Mouse (Mus musculus): ENCODE results near the gene Pfkfb4. TPM values are rescaled to one million over a fixed set of nuclear protein-coding genes. Genes with fewer than 3 reads are reported as not detected.
A peak's percentile ranks its signal among the peaks of the same experiment; 100 is the strongest.

Gene Pfkfb4
- polyA plus RNA-seq, 1 experiment, result 49.4 TPM

GRCm38 (mm10) chr9:109040906-109041305, 49.3 kb downstream of the Pfkfb4 start:
- TF ChIP-seq CTCF (IDR thresholded peaks at IDR 0.05; ENCODE audit: insufficient read depth, low read length) (no peak), POLR2A (IDR thresholded peaks at IDR 0.05; ENCODE audit: borderline replicate concordance, extremely low read depth, low read depth, low read length) (no peak)
- H3K4me3 ChIP-seq (replicated peaks; ENCODE audit: extremely low read depth, low read depth, low read length), result peak overlapping the region; percentile 40
- peaks cover 18% of the 10 kb centered on the region for H3K4me1 ChIP-seq (ENCODE audit: control insufficient read depth, insufficient read depth, low read length)
- WGBS, result 24% methylated on average over 6 of the region's 6 CpGs
- no peak for DNase-seq

- TF ChIP-seq CTCF (IDR thresholded peaks at IDR 0.05; ENCODE audit: insufficient read depth, low read length) (no peak), POLR2A (IDR thresholded peaks at IDR 0.05; ENCODE audit: borderline replicate concordance, extremely low read depth, low read depth, low read length) (no peak)
- H3K4me1 ChIP-seq (ENCODE audit: control insufficient read depth, insufficient read depth, low read length), result peaks cover 18% of the 10 kb centered on the region
- peak overlapping the region; percentile 40 for H3K4me3 ChIP-seq (replicated peaks; ENCODE audit: extremely low read depth, low read depth, low read length)
- no peak for DNase-seq
- 25% methylated on average over 7 of the region's 7 CpGs for WGBS
Measured at GRCm38 (mm10) chr9:109041351-109041750, 49.8 kb downstream of the Pfkfb4 start.

- Histone ChIP-seq H3K4me3 (replicated peaks; ENCODE audit: extremely low read depth, low read depth, low read length) (no peak overlapping the region), H3K4me1 (ENCODE audit: control insufficient read depth, insufficient read depth, low read length) (peaks cover 6% of the 10 kb centered on the region)
- TF ChIP-seq POLR2A (IDR thresholded peaks at IDR 0.05; ENCODE audit: borderline replicate concordance, extremely low read depth, low read depth, low read length), result no peak
- peak; percentile 78 for TF ChIP-seq CTCF (IDR thresholded peaks at IDR 0.05; ENCODE audit: insufficient read depth, low read length)
- WGBS, result 28% methylated on average over 5 of the region's 5 CpGs
- DNase-seq, result peak; percentile 63
Measured at GRCm38 (mm10) chr9:109046306-109046705, 54.7 kb downstream of the Pfkfb4 start.

- Histone ChIP-seq H3K4me1 (ENCODE audit: control insufficient read depth, insufficient read depth, low read length) (peaks cover 3% of the 10 kb centered on the region), H3K4me3 (replicated peaks; ENCODE audit: extremely low read depth, low read depth, low read length) (no peak overlapping the region)
- WGBS, result 68% methylated on average over 7 of the region's 7 CpGs
- DNase-seq, result no peak
- TF ChIP-seq CTCF (IDR thresholded peaks at IDR 0.05; ENCODE audit: insufficient read depth, low read length) (no peak), POLR2A (IDR thresholded peaks at IDR 0.05; ENCODE audit: borderline replicate concordance, extremely low read depth, low read depth, low read length) (no peak)
Measured at GRCm38 (mm10) chr9:109049316-109049715, 57.7 kb downstream of the Pfkfb4 start.

GRCm38 (mm10) chr9:109049996-109050673, 58.6 kb downstream of the Pfkfb4 start:
- Histone ChIP-seq H3K4me3 (replicated peaks; ENCODE audit: extremely low read depth, low read depth, low read length) (no peak overlapping the region), H3K4me1 (ENCODE audit: control insufficient read depth, insufficient read depth, low read length) (peaks cover 6% of the 10 kb centered on the region)
- TF ChIP-seq CTCF (IDR thresholded peaks at IDR 0.05; ENCODE audit: insufficient read depth, low read length), result no peak
- no peak for TF ChIP-seq POLR2A (IDR thresholded peaks at IDR 0.05; ENCODE audit: borderline replicate concordance, extremely low read depth, low read depth, low read length)
- 85% methylated on average over 9 of the region's 9 CpGs for WGBS
- DNase-seq, result no peak

GRCm38 (mm10) chr9:109050674-109050997, 59.1 kb downstream of the Pfkfb4 start:
- 67% methylated on average over 3 of the region's 3 CpGs for WGBS
- no peak for DNase-seq
- TF ChIP-seq CTCF (IDR thresholded peaks at IDR 0.05; ENCODE audit: insufficient read depth, low read length), result no peak
- TF ChIP-seq POLR2A (IDR thresholded peaks at IDR 0.05; ENCODE audit: borderline replicate concordance, extremely low read depth, low read depth, low read length), result no peak
- peaks cover 6% of the 10 kb centered on the region for H3K4me1 ChIP-seq (ENCODE audit: control insufficient read depth, insufficient read depth, low read length)
- H3K4me3 ChIP-seq (replicated peaks; ENCODE audit: extremely low read depth, low read depth, low read length), result no peak overlapping the region

DNA sequence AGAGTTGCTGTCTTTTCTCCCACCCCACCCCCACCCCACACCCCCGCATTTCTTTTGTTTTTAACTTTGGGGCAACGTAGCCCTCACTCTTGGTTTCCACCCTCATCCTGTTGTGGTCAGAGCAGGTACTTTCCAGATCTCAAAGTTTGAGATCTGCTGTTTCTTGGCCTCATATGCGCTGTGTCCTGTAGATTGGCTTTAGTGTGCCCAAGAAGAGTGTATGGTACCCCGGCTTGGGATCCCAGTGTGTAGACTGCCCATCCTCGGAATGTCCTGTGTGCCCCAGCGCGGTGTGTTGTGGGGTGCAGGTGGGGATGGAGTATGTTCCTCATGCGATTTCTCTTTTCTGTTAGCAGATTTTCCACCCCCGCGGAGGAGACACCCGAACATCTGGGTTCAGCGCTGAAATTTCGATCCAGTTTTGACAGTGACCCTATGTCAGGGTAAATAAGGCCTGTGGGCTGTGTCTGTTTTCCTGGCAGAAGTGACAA, 59.5 kb downstream of the Pfkfb4 start:
- TF ChIP-seq CTCF (IDR thresholded peaks at IDR 0.05; ENCODE audit: insufficient read depth, low read length) (no peak), POLR2A (IDR thresholded peaks at IDR 0.05; ENCODE audit: borderline replicate concordance, extremely low read depth, low read depth, low read length) (no peak)
- DNase-seq, result no peak
- WGBS, result 78% methylated on average over 13 of the region's 13 CpGs
- peaks cover 6% of the 10 kb centered on the region for H3K4me1 ChIP-seq (ENCODE audit: control insufficient read depth, insufficient read depth, low read length)
- H3K4me3 ChIP-seq (replicated peaks; ENCODE audit: extremely low read depth, low read depth, low read length), result peak overlapping the region; percentile 62

GRCm38 (mm10) chr9:109051651-109052489, 60.3 kb downstream of the Pfkfb4 start:
- WGBS, result 83% methylated on average over 10 of the region's 10 CpGs
- no peak for DNase-seq
- H3K4me1 ChIP-seq (ENCODE audit: control insufficient read depth, insufficient read depth, low read length), result peaks cover 4% of the 10 kb centered on the region

GRCm38 (mm10) chr9:109052490-109053260, 61.1 kb downstream of the Pfkfb4 start:
- TF ChIP-seq CTCF (IDR thresholded peaks at IDR 0.05; ENCODE audit: insufficient read depth, low read length), result no peak
- 0 out of 2 replicates have a peak, but pooled peaks have one; percentile 21 for TF ChIP-seq POLR2A (IDR thresholded peaks at IDR 0.05; ENCODE audit: borderline replicate concordance, extremely low read depth, low read depth, low read length)
- WGBS, result 81% methylated on average over 9 of the region's 9 CpGs
- no peak for DNase-seq
- Histone ChIP-seq H3K4me1 (ENCODE audit: control insufficient read depth, insufficient read depth, low read length) (peaks cover 4% of the 10 kb centered on the region), H3K4me3 (replicated peaks; ENCODE audit: extremely low read depth, low read depth, low read length) (peak overlapping the region; percentile 45)

More at GRCm38 (mm10) chr9:109051651-109052489, 60.3 kb downstream of the Pfkfb4 start:
- TF ChIP-seq POLR2A (IDR thresholded peaks at IDR 0.05; ENCODE audit: borderline replicate concordance, extremely low read depth, low read depth, low read length) (0 out of 2 replicates have a peak, but pooled peaks have one; percentile 19), CTCF (IDR thresholded peaks at IDR 0.05; ENCODE audit: insufficient read depth, low read length) (no peak)
- H3K4me3 ChIP-seq (replicated peaks; ENCODE audit: extremely low read depth, low read depth, low read length), result peak overlapping the region; percentile 62

All from lung, adult 2 months (tissue).